Mouse (Mus musculus) gastrocnemius, postnatal 36 days (tissue): ENCODE data around the gene Ccin. TPM values are rescaled to one million over a fixed set of nuclear protein-coding genes. Genes with fewer than 3 reads are reported as not detected.

ENCODE experiments used
- DNase-seq, 2 experiments: peaks; one replicate each; pipeline ENCODE4 v3.0.0; 2022
- intact Hi-C: fragments of 180-260 bp; cut with DNase I; formaldehyde crosslinking; loops from one replicate; pipeline ENCODE4 v1.15.1; 2025
- long read RNA-seq, 2 experiments: library from polyadenylated mRNA; stranded (forward); transcript quantifications; one replicate each; pipeline ENCODE4 v2.0.0; 2021
- total RNA-seq, 2 experiments: library from RNA; stranded (reverse); gene quantifications; 2 replicates each; pipeline ENCODE4 v1.2.3; 2021

Gene Ccin
- total RNA-seq: not detected
- long read RNA-seq, experiment 1: 0 reads
- long read RNA-seq, experiment 2: 0 reads

- intact Hi-C loops: loop anchor here (2.0 kb wide), 2 partner anchors 56 to 78 kb away; no protein-coding TSS in a partner anchor
- no peak for DNase-seq
Observed at GRCm38 (mm10) chr4:43983181-43983580, at the start of gene Ccin. Gene Ccin, plus strand, starts transcription at chr4:43983483.

- no peak for DNase-seq
- intact Hi-C loops: no loop called here
Observed at GRCm38 (mm10) chr4:43936186-43936585, 47.1 kb upstream of the Ccin start.

GRCm38 (mm10) chr4:43936749-43937674 is 46.3 kb upstream of the Ccin start:
- intact Hi-C loops: no loop called here
- DNase-seq: peak in 1 of 2 experiments; percentile 13

- no peak for DNase-seq
Observed at GRCm38 (mm10) chr4:43941315-43941714, 42.0 kb upstream of the Ccin start.

GRCm38 (mm10) chr4:43942421-43942820 is 40.9 kb upstream of the Ccin start:
- DNase-seq: no peak
- intact Hi-C loops: no loop called here

More at GRCm38 (mm10) chr4:43941315-43941714, 42.0 kb upstream of the Ccin start:
- intact Hi-C loops: no loop called here

GRCm38 (mm10) chr4:43947571-43947970 is 35.7 kb upstream of the Ccin start:
- intact Hi-C loops: no loop called here
- no peak for DNase-seq

GRCm38 (mm10) chr4:43957292-43957845 is 25.9 kb upstream of the Ccin start, which contains the start of gene Glipr2:
Gene Glipr2, plus strand, starts transcription at chr4:43957401.
- intact Hi-C loops: loop anchor here (2.0 kb wide), 1 partner anchor 33 kb away; no protein-coding TSS in a partner anchor
- DNase-seq: peak; percentile 78 to 84

GRCm38 (mm10) chr4:43957846-43958461 is 25.3 kb upstream of the Ccin start:
- intact Hi-C loops: loop anchor here (2.0 kb wide), 1 partner anchor 33 kb away; no protein-coding TSS in a partner anchor
- peak; percentile 61 for DNase-seq

GRCm38 (mm10) chr4:43959523-43960179 is 23.6 kb upstream of the Ccin start:
- intact Hi-C loops: no loop called here
- no peak for DNase-seq

GRCm38 (mm10) chr4:43960207-43960606 is 23.1 kb upstream of the Ccin start:
- intact Hi-C loops: no loop called here
- no peak for DNase-seq

GRCm38 (mm10) chr4:43964326-43964833 is 18.9 kb upstream of the Ccin start:
- no peak for DNase-seq

GRCm38 (mm10) chr4:43964951-43965684 is 18.2 kb upstream of the Ccin start:
- no peak for DNase-seq
- intact Hi-C loops: no loop called here

More at GRCm38 (mm10) chr4:43964326-43964833, 18.9 kb upstream of the Ccin start:
- intact Hi-C loops: no loop called here

GRCm38 (mm10) chr4:43965856-43966535 is 17.3 kb upstream of the Ccin start:
- intact Hi-C loops: no loop called here

GRCm38 (mm10) chr4:43968650-43969049 is 14.6 kb upstream of the Ccin start:
- intact Hi-C loops: no loop called here
- DNase-seq: peak; percentile 64 to 70

More at GRCm38 (mm10) chr4:43965856-43966535, 17.3 kb upstream of the Ccin start:
- no peak for DNase-seq

GRCm38 (mm10) chr4:43969373-43969772 is 13.9 kb upstream of the Ccin start:
- DNase-seq: no peak
- intact Hi-C loops: no loop called here

- no peak for DNase-seq
- intact Hi-C loops: no loop called here
Observed at GRCm38 (mm10) chr4:43970393-43971330, 12.6 kb upstream of the Ccin start.

- DNase-seq: no peak
- intact Hi-C loops: no loop called here
Observed at GRCm38 (mm10) chr4:43971541-43972136, 11.6 kb upstream of the Ccin start.
